Mouse (Mus musculus): Measurements from ENCODE around the gene Cryl1.

The Cryl1 gene

GRCm38 (mm10) chr14:57398065-57398757 lies at the start of gene Cryl1:
TSS of gene Cryl1 (minus strand) at chr14:57398529.
- DNase-seq = peak; percentile 96

- DNase-seq = no peak
These were observed 32.1 kb upstream of the Cryl1 start for GRCm38 (mm10) chr14:57430451-57430850.

GRCm38 (mm10) chr14:57424212-57424561 lies 25.9 kb upstream of the Cryl1 start:
- no peak for DNase-seq

- DNase-seq = peak; percentile 90
These were observed 25.3 kb upstream of the Cryl1 start, which contains the start of gene Ift88 for GRCm38 (mm10) chr14:57423432-57424211. TSS of gene Ift88 (plus strand) at chr14:57424062.

GRCm38 (mm10) chr14:57417187-57417586 lies 18.9 kb upstream of the Cryl1 start:
- no peak for DNase-seq

GRCm38 (mm10) chr14:57412166-57412565 lies 13.8 kb upstream of the Cryl1 start:
- no peak for DNase-seq

GRCm38 (mm10) chr14:57409106-57409505 lies 10.8 kb upstream of the Cryl1 start:
- no peak for DNase-seq

GRCm38 (mm10) chr14:57408100-57408499 lies 9.8 kb upstream of the Cryl1 start:
- DNase-seq = no peak

GRCm38 (mm10) chr14:57407039-57407987 lies 9.0 kb upstream of the Cryl1 start:
- DNase-seq = no peak

GRCm38 (mm10) chr14:57402815-57403214 lies 4.5 kb upstream of the Cryl1 start:
- DNase-seq = no peak

- no peak for DNase-seq
These were observed 591 bp upstream of the Cryl1 start for GRCm38 (mm10) chr14:57398813-57399427.

GRCm38 (mm10) chr14:57397221-57397620 lies 1.1 kb downstream of the Cryl1 start:
- no peak for DNase-seq

- DNase-seq = no peak
These were observed 2.9 kb downstream of the Cryl1 start for GRCm38 (mm10) chr14:57395470-57395869.

GRCm38 (mm10) chr14:57392278-57392677 lies 6.1 kb downstream of the Cryl1 start:
- DNase-seq = no peak

GRCm38 (mm10) chr14:57391621-57392020 lies 6.7 kb downstream of the Cryl1 start:
- no peak for DNase-seq

- peak; percentile 13 for DNase-seq
These were observed 11.4 kb downstream of the Cryl1 start for GRCm38 (mm10) chr14:57386758-57387561.

GRCm38 (mm10) chr14:57385667-57386066 lies 12.7 kb downstream of the Cryl1 start:
- DNase-seq = no peak

GRCm38 (mm10) chr14:57377531-57377930 lies 20.8 kb downstream of the Cryl1 start:
- DNase-seq = no peak

- no peak for DNase-seq
These were observed 21.4 kb downstream of the Cryl1 start for GRCm38 (mm10) chr14:57376956-57377355.

- DNase-seq = no peak
These were observed 22.3 kb downstream of the Cryl1 start for GRCm38 (mm10) chr14:57376016-57376415.

GRCm38 (mm10) chr14:57375205-57375604 lies 23.1 kb downstream of the Cryl1 start:
- no peak for DNase-seq
